Mouse (Mus musculus) intestine, postnatal 0 days (tissue): ENCODE data around the gene Olfr167. TPM values are rescaled to one million over a fixed set of nuclear protein-coding genes. Genes with fewer than 3 reads are reported as not detected.
"Not testable (repeated sequence)": the region's sequence is repeated elsewhere in the genome, so short reads cannot be mapped to it uniquely, and the experiment has no call there.

Source experiments
- ATAC-seq: fragments of 200-750 bp; cut with Nextera tagmentation; 2 replicates; pipeline ENCODE4 v1.8.0; 2017; ENCODE audit warnings: mild to moderate bottlenecking, moderate TSS enrichment, moderate library complexity
- H3K27ac ChIP-seq: fragments of 300-500 bp; sonication (generic); 2 replicates; pipeline ENCODE4 v1.5.1; 2014; ENCODE audit warnings: mild to moderate bottlenecking, low read depth, low read length, moderate library complexity
- H3K27me3 ChIP-seq: fragments of 300-500 bp; sonication (generic); replicated peaks from 2 replicates; pipeline ENCODE4 v1.6.1; 2014; ENCODE audit warnings: low read length, mixed read lengths; ENCODE audit not compliant: control insufficient read depth, insufficient read depth
- H3K36me3 ChIP-seq: fragments of 300-500 bp; sonication (generic); 2 replicates; pipeline ENCODE4 v1.6.1; 2014; ENCODE audit warnings: mild to moderate bottlenecking, moderate library complexity; ENCODE audit not compliant: control insufficient read depth, insufficient read depth
- H3K4me1 ChIP-seq: fragments of 300-500 bp; sonication (generic); replicated peaks from 2 replicates; pipeline ENCODE4 v1.6.1; 2014; ENCODE audit warnings: antibody characterized with exemption, low read length, mixed read lengths; ENCODE audit not compliant: control insufficient read depth, insufficient read depth
- H3K4me2 ChIP-seq: fragments of 300-500 bp; sonication (generic); replicated peaks from 2 replicates; pipeline ENCODE4 v1.6.1; 2014; ENCODE audit warnings: low read depth, mild to moderate bottlenecking, moderate library complexity
- H3K4me3 ChIP-seq: fragments of 300-500 bp; sonication (generic); 2 replicates; pipeline ENCODE4 v1.5.1; 2014; ENCODE audit warnings: low read depth, low read length
- H3K9ac ChIP-seq: fragments of 300-500 bp; sonication (generic); 2 replicates; pipeline ENCODE4 v1.6.1; 2014; ENCODE audit warnings: mild to moderate bottlenecking, low read depth, low read length
- H3K9me3 ChIP-seq: fragments of 300-500 bp; sonication (generic); 2 replicates; pipeline ENCODE4 v1.6.1; 2016; ENCODE audit warnings: mixed run types; ENCODE audit not compliant: control insufficient read depth
- CTCF ChIP-seq: sonication (generic); IDR thresholded peaks from 2 replicates; pipeline ENCODE4 v1.5.1; 2016; ENCODE audit warnings: low read depth, mild to moderate bottlenecking, control low read depth, antibody characterized with exemption, moderate library complexity
- whole genome bisulfite sequencing: fragments of 180-500 bp; shearing (Covaris S2); extraction: QIAGEN DNeasy Blood & Tissue Kit; methylation state at CpG from one replicate; pipeline ENCODE4 v1.1.7; 2014; 5-methylcytosine and 5-hydroxymethylcytosine counted together
- polyA plus RNA-seq: library from polyadenylated mRNA; unstranded; fragments of >200 nt; fragmentation: Nextera tagmentation; extraction: Ambion mirVana; gene quantifications from 2 replicates; pipeline ENCODE4 v1.2.1, GENCODE M21; 2015

Olfr167 gene
- not detected in 2 replicates for polyA plus RNA-seq

GRCm38 (mm10) chr16:19522166-19522565 is at the start of gene Olfr167:
TSS of gene Olfr167 (minus strand) at chr16:19522266.
- H3K4me2 ChIP-seq = no peak within 1 kb of the TSS
- no peak for ATAC-seq
- no peak within 1 kb of the TSS for H3K4me3 ChIP-seq
- no peak within 1 kb of the TSS for H3K27ac ChIP-seq
- H3K9me3 ChIP-seq = no peaks in the 10 kb centered on the region
- no peaks in the 10 kb centered on the region for H3K36me3 ChIP-seq
- H3K4me1 ChIP-seq = no peaks in the 10 kb centered on the region
- no peak within 1 kb of the TSS for H3K9ac ChIP-seq
- TF ChIP-seq CTCF = no peak
- no peaks in the 10 kb centered on the region for H3K27me3 ChIP-seq
- 84% methylated on average over 2 of the region's 2 CpGs for WGBS

DNA sequence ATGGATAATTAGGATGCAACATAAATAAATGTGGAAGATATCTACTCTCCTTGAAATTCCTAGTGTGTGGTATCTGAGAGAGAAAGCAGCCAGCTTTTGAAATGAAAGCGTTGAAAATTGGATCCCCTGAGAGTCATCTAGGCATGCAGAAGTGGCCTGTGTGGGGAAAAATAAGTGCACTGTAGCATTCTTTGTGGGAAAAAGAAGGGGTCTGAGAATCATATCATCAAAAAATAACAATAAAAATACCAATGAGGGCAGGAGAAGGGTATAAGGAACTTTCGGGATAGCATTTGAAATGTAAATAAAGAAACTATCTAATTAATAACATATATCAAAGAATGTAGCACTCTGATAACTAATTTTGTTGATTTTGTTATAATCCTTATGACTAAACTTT is 49.6 kb upstream of the Olfr167 start, which contains the start of gene Olfr169:
Olfr169 (minus strand) TSS at position 101 of the 400 bp plus-strand sequence.
- WGBS = 88% methylated on average over 2 of the region's 2 CpGs
- not testable (repeated sequence) for H3K4me3 ChIP-seq, H3K27me3 ChIP-seq, H3K4me1 ChIP-seq, H3K9me3 ChIP-seq, H3K4me2 ChIP-seq, H3K27ac ChIP-seq, H3K9ac ChIP-seq, ATAC-seq, H3K36me3 ChIP-seq

- H3K9ac ChIP-seq, H3K9me3 ChIP-seq, H3K27ac ChIP-seq, H3K36me3 ChIP-seq, H3K4me3 ChIP-seq, H3K4me2 ChIP-seq, ATAC-seq, H3K4me1 ChIP-seq, H3K27me3 ChIP-seq: not testable (repeated sequence)
- 80% methylated on average over 7 of the region's 7 CpGs for WGBS
These were observed 31.4 kb upstream of the Olfr167 start for GRCm38 (mm10) chr16:19553429-19553828.

DNA sequence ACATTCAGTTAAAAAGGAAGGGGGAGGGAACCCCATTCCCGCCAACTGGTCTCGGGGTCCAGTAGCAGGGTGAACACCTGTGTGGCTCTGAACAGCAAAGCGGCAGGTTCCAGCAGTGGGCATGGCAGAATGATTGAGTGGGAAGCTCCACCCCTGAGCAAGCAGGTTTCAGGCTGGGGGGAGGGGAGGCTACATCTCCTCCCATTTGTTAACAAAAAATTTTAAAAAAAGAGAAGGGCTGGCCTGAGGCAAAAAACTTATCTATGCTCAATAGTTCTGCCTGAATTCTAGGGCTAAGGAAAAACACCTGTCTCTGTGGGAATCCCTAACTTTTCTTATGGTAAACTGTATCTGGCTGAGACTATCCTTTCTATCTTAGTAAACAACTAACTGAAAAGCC is 30.2 kb upstream of the Olfr167 start:
- not testable (repeated sequence) for H3K4me1 ChIP-seq, H3K4me2 ChIP-seq, H3K4me3 ChIP-seq, H3K9me3 ChIP-seq, H3K27me3 ChIP-seq, H3K9ac ChIP-seq, H3K27ac ChIP-seq, H3K36me3 ChIP-seq, ATAC-seq
- WGBS = 86% methylated on average over 3 of the region's 3 CpGs

- TF ChIP-seq CTCF = no peak
- no peaks in the 10 kb centered on the region for H3K36me3 ChIP-seq
- H3K27ac ChIP-seq = no peak within 1 kb of the TSS
- no peak for ATAC-seq
- H3K9ac ChIP-seq = no peak within 1 kb of the TSS
- 0 out of 2 replicates have a peak, but pooled peaks cover 3% of the 10 kb centered on the region for H3K9me3 ChIP-seq
- H3K4me1 ChIP-seq = no peaks in the 10 kb centered on the region
- no peaks in the 10 kb centered on the region for H3K27me3 ChIP-seq
- H3K4me3 ChIP-seq = no peak within 1 kb of the TSS
- H3K4me2 ChIP-seq = no peak within 1 kb of the TSS
These were observed 13.4 kb upstream of the Olfr167 start, which contains the start of gene Olfr168 for GRCm38 (mm10) chr16:19535455-19535854. TSS of gene Olfr168 (minus strand) at chr16:19535555.

- ATAC-seq = no peak
- H3K36me3 ChIP-seq = no peaks in the 10 kb centered on the region
- TF ChIP-seq CTCF = no peak
- no peaks in the 10 kb centered on the region for H3K27me3 ChIP-seq
- H3K4me3 ChIP-seq = no peak within 1 kb of the TSS
- H3K4me1 ChIP-seq = no peaks in the 10 kb centered on the region
- no peaks in the 10 kb centered on the region for H3K9me3 ChIP-seq
- H3K27ac ChIP-seq = no peak within 1 kb of the TSS
- no peak within 1 kb of the TSS for H3K4me2 ChIP-seq
- no peak within 1 kb of the TSS for H3K9ac ChIP-seq
These were observed 38.7 kb downstream of the Olfr167 start, which contains the start of gene Olfr166 for GRCm38 (mm10) chr16:19483394-19483793. TSS of gene Olfr166 (plus strand) at chr16:19483694.

GRCm38 (mm10) chr16:19464365-19464764 is 57.7 kb downstream of the Olfr167 start:
- Histone ChIP-seq H3K4me1 (no peaks in the 10 kb centered on the region), H3K27ac (no peak overlapping the region), H3K9ac (no peak overlapping the region), H3K9me3 (no peaks in the 10 kb centered on the region), H3K4me2 (no peak overlapping the region), H3K27me3 (no peaks in the 10 kb centered on the region), H3K36me3 (no peaks in the 10 kb centered on the region), H3K4me3 (no peak overlapping the region)
- ATAC-seq = peak; percentile 87
- 75% methylated on average over 1 of the region's 1 CpGs for WGBS
- TF ChIP-seq CTCF = no peak

Other genes starting within 250 kb of the Olfr167 start
- gene Olfr164, start 208.2 kb downstream of the Olfr167 start, polyA plus RNA-seq = not detected in 2 replicates
- 2.3 and 2.4 TPM in 2 replicates for gene Olfr165, start 99.1 kb downstream of the Olfr167 start, polyA plus RNA-seq
- gene Olfr166, start 38.6 kb downstream of the Olfr167 start, polyA plus RNA-seq = not detected in 2 replicates
- gene Olfr168, start 13.3 kb upstream of the Olfr167 start, polyA plus RNA-seq = not detected in 2 replicates
- not detected in 2 replicates for gene Olfr169, start 49.5 kb upstream of the Olfr167 start, polyA plus RNA-seq
- not detected in 2 replicates for gene Olfr170, start 89.6 kb upstream of the Olfr167 start, polyA plus RNA-seq
- gene Olfr171, start 107.7 kb upstream of the Olfr167 start, polyA plus RNA-seq = not detected in 2 replicates
- not detected in 2 replicates for gene Lamp3, start 184.1 kb upstream of the Olfr167 start, polyA plus RNA-seq
- 2.8 and 3.3 TPM in 2 replicates for gene B3gnt5, start 237.9 kb upstream of the Olfr167 start, polyA plus RNA-seq